Comparison of ENCODE assay signal across 9 mouse cellular contexts in genomic region chr17:14545822-14546473, GRCm38 (mm10).
A peak's percentile ranks its signal among the peaks of the same experiment; 100 is the strongest.
DNase-seq lines count a peak whose midpoint lies in the region; ATAC-seq and TF ChIP-seq lines count a peak whose summit lies in the region.
"Had no signal": no experiment of that assay in that cellular context is flagged by ENCODE, and none has a peak within 500 bp of the region (broad histone marks: within the 10 kb centered on the region; RNA-seq: fewer than 3 reads in every experiment).

No protein-coding gene starts in this region.

- no peaks in the 10 kb centered on the region for H3K9me3 ChIP-seq in embryonic facial prominence, embryonic 11.5 days (replicated peaks; ENCODE audit: control insufficient read depth, low read length)
- H3K9me3 ChIP-seq in liver, postnatal 0 days (ENCODE audit: low read length): peaks cover 2% of the 10 kb centered on the region; the same call in 1 of the 2 replicates

- H3K4me3 ChIP-seq in embryonic facial prominence, embryonic 11.5 days (ENCODE audit: low read depth, low read length): no peak overlapping the region
- no peak overlapping the region for H3K4me3 ChIP-seq in liver, postnatal 0 days (ENCODE audit: low read depth, low read length)
- peak overlapping the region; percentile 20; the same call in 1 of the 2 replicates for H3K4me3 ChIP-seq in olfactory bulb, adult 2 months (ENCODE audit: insufficient read depth, low read depth, low read length)
- H3K4me3 ChIP-seq: limb, embryonic 12.5 days had no signal

- TF ChIP-seq POLR2A in olfactory bulb, adult 2 months (IDR thresholded peaks at IDR 0.05; ENCODE audit: insufficient read depth, low read depth, low read length): no peak

- no peaks in the 10 kb centered on the region for H3K4me1 ChIP-seq in embryonic facial prominence, embryonic 11.5 days (ENCODE audit: control insufficient read depth, insufficient read depth, low read length)
- H3K4me1 ChIP-seq in liver, postnatal 0 days (ENCODE audit: insufficient read depth): no peaks in the 10 kb centered on the region
- H3K4me1 ChIP-seq in olfactory bulb, adult 2 months (ENCODE audit: control insufficient read depth, insufficient read depth, low read length): 0 out of 2 replicates have a peak, but pooled peaks cover 2% of the 10 kb centered on the region
- H3K4me1 ChIP-seq: limb, embryonic 12.5 days had no signal

- no peak for ATAC-seq in embryonic facial prominence, embryonic 11.5 days (replicated peaks; ENCODE audit: insufficient number of reproducible peaks, low FRiP score, low TSS enrichment, low read depth)
- peak; percentile 48 for ATAC-seq in liver, postnatal 0 days

- WGBS in embryonic facial prominence, embryonic 11.5 days: 36% methylated on average over 16 of the region's 16 CpGs
- 29% methylated on average over 16 of the region's 16 CpGs for WGBS in liver, postnatal 0 days (ENCODE audit: insufficient replicate concordance)
- 14% methylated on average over 16 of the region's 16 CpGs for WGBS in olfactory bulb, adult 2 months

- H3K36me3 ChIP-seq in embryonic facial prominence, embryonic 11.5 days (replicated peaks; ENCODE audit: control insufficient read depth, insufficient read depth, low read depth, low read length): no peaks in the 10 kb centered on the region
- H3K36me3 ChIP-seq in liver, postnatal 0 days (replicated peaks; ENCODE audit: insufficient read depth, low read length): no peaks in the 10 kb centered on the region
- H3K36me3 ChIP-seq: limb, embryonic 12.5 days had no signal

- TF ChIP-seq EP300 in liver, postnatal 0 days (IDR thresholded peaks at IDR 0.05; ENCODE audit: low read depth): no peak

- H3K4me2 ChIP-seq in embryonic facial prominence, embryonic 11.5 days (ENCODE audit: low read depth, low read length): no peak overlapping the region
- no peak overlapping the region for H3K4me2 ChIP-seq in liver, postnatal 0 days (ENCODE audit: low read depth, low read length)
- H3K4me2 ChIP-seq: limb, embryonic 12.5 days had no signal

- no peak overlapping the region for H3K27ac ChIP-seq in embryonic facial prominence, embryonic 11.5 days (replicated peaks; ENCODE audit: low read depth, low read length)
- H3K27ac ChIP-seq in liver, postnatal 0 days (ENCODE audit: low read depth): no peak overlapping the region
- no peak overlapping the region for H3K27ac ChIP-seq in olfactory bulb, adult 2 months (ENCODE audit: insufficient read depth, low read depth, low read length)
- H3K27ac ChIP-seq: limb, embryonic 12.5 days had no signal

- TF ChIP-seq CTCF in liver, postnatal 0 days (IDR thresholded peaks at IDR 0.05; ENCODE audit: low read depth): peak; percentile 71
- TF ChIP-seq CTCF in olfactory bulb, adult 2 months (IDR thresholded peaks at IDR 0.05; ENCODE audit: insufficient read depth, low read depth, low read length): peak; percentile 72

- peak; percentile 74 for DNase-seq in A20 (ENCODE audit: low read depth, low spot score)
- DNase-seq in adrenal gland, postnatal 14 days: peak; percentile 87
- DNase-seq in embryonic facial prominence, embryonic 11.5 days (ENCODE audit: low spot score): peak; percentile 81
- DNase-seq in heart, adult 18-20 months: peak; percentile 84
- DNase-seq in kidney, postnatal 14 days: peak; percentile 62
- peak; percentile 79 for DNase-seq in liver, postnatal 0 days
- DNase-seq in thymus, postnatal 25 days: peak; percentile 48

- H3K27me3 ChIP-seq in embryonic facial prominence, embryonic 11.5 days (ENCODE audit: control insufficient read depth, insufficient read depth, low read length): no peaks in the 10 kb centered on the region
- H3K27me3 ChIP-seq in liver, postnatal 0 days (ENCODE audit: insufficient read depth, low read length): no peaks in the 10 kb centered on the region
- H3K27me3 ChIP-seq: limb, embryonic 12.5 days had no signal

- H3K9ac ChIP-seq in embryonic facial prominence, embryonic 11.5 days (replicated peaks; ENCODE audit: low read length): no peak overlapping the region
- no peak overlapping the region for H3K9ac ChIP-seq in liver, postnatal 0 days (replicated peaks)
- H3K9ac ChIP-seq: limb, embryonic 12.5 days had no signal
